In genomic region chr6:144154892-144155424, GRCm38 (mm10) we compare ENCODE assay signal across 10 mouse cellular contexts.
DNase-seq lines count a peak whose midpoint lies in the region; ATAC-seq lines count a peak whose summit lies in the region.
"Had no signal": no experiment of that assay in that cellular context is flagged by ENCODE, and none has a peak within 500 bp of the region (broad histone marks: within the 10 kb centered on the region; RNA-seq: fewer than 3 reads in every experiment).

No protein-coding gene starts in this region.

- peaks cover 34% of the 10 kb centered on the region for H3K36me3 ChIP-seq in forebrain, embryonic 10.5 days (replicated peaks)
- no peaks in the 10 kb centered on the region for H3K36me3 ChIP-seq in neural tube, embryonic 12.5 days
- no peaks in the 10 kb centered on the region for H3K36me3 ChIP-seq in liver, embryonic 11.5 days (ENCODE audit: control insufficient read depth, insufficient read depth, low read length)
- H3K36me3 ChIP-seq: lung, embryonic 15.5 days had no signal

- peak overlapping the region; percentile 81 for H3K27ac ChIP-seq in forebrain, embryonic 10.5 days
- H3K27ac ChIP-seq in neural tube, embryonic 12.5 days, result no peak overlapping the region; the same call in 1 of the 2 replicates
- no peak overlapping the region; the same call in 1 of the 2 replicates for H3K27ac ChIP-seq in liver, embryonic 11.5 days (ENCODE audit: low read depth, low read length)
- H3K27ac ChIP-seq: lung, embryonic 15.5 days had no signal

- peaks cover 56% of the 10 kb centered on the region for H3K4me1 ChIP-seq in forebrain, embryonic 10.5 days
- peaks cover 26% of the 10 kb centered on the region for H3K4me1 ChIP-seq in neural tube, embryonic 12.5 days
- H3K4me1 ChIP-seq in liver, embryonic 11.5 days (replicated peaks; ENCODE audit: control insufficient read depth, insufficient read depth, low read length), result peaks cover 8% of the 10 kb centered on the region; the same call in 1 of the 2 replicates

- H3K4me3 ChIP-seq in forebrain, embryonic 10.5 days, result peak overlapping the region; percentile 30; the same call in 1 of the 2 replicates
- no peak overlapping the region for H3K4me3 ChIP-seq in neural tube, embryonic 12.5 days
- no peak overlapping the region for H3K4me3 ChIP-seq in liver, embryonic 11.5 days (ENCODE audit: low read depth, low read length)
- H3K4me3 ChIP-seq: lung, embryonic 15.5 days had no signal

- no peaks in the 10 kb centered on the region for H3K9me3 ChIP-seq in forebrain, embryonic 10.5 days
- H3K9me3 ChIP-seq in neural tube, embryonic 12.5 days, result no peaks in the 10 kb centered on the region
- no peaks in the 10 kb centered on the region for H3K9me3 ChIP-seq in liver, embryonic 11.5 days (ENCODE audit: control insufficient read depth, low read length)
- H3K9me3 ChIP-seq: lung, embryonic 15.5 days had no signal

- peak overlapping the region; percentile 38 for H3K4me2 ChIP-seq in neural tube, embryonic 12.5 days (replicated peaks)
- no peak overlapping the region for H3K4me2 ChIP-seq in liver, embryonic 11.5 days
- H3K4me2 ChIP-seq: lung, embryonic 15.5 days had no signal

- whole genome bisulfite sequencing in forebrain, embryonic 10.5 days, result 23% methylated on average over 9 of the region's 9 CpGs
- 15% methylated on average over 9 of the region's 9 CpGs for WGBS in neural tube, embryonic 12.5 days
- 75% methylated on average over 9 of the region's 9 CpGs for WGBS in liver, embryonic 11.5 days

- no peak overlapping the region for H3K9ac ChIP-seq in neural tube, embryonic 12.5 days
- H3K9ac ChIP-seq in liver, embryonic 11.5 days (ENCODE audit: low read depth, low read length), result no peak overlapping the region
- H3K9ac ChIP-seq: lung, embryonic 15.5 days had no signal

- DNase-seq in cerebellum, adult 8-10 months, result peak; percentile 3
- DNase-seq in forebrain, embryonic 10.5 days (ENCODE audit: extremely low spot score, low spot score), result peak; percentile 44
- DNase-seq in layer of hippocampus, postnatal 10 days (ENCODE audit: low spot score in 2 of 2), result peak; percentile 28 to 46
- no peak for DNase-seq in urinary bladder, postnatal 10 days (ENCODE audit: low spot score)
- DNase-seq in liver, embryonic 11.5 days (ENCODE audit: low spot score), result no peak
- DNase-seq in frontal cortex, postnatal 10 days (ENCODE audit: low spot score in 2 of 2), result no peak

- H3K27me3 ChIP-seq in forebrain, embryonic 10.5 days (ENCODE audit: poor library complexity, severe bottlenecking), result no peaks in the 10 kb centered on the region
- H3K27me3 ChIP-seq in neural tube, embryonic 12.5 days (replicated peaks), result no peaks in the 10 kb centered on the region
- H3K27me3 ChIP-seq in liver, embryonic 11.5 days (replicated peaks; ENCODE audit: control insufficient read depth, insufficient read depth, low read length), result no peaks in the 10 kb centered on the region
- H3K27me3 ChIP-seq: lung, embryonic 15.5 days had no signal

- peak; percentile 66; the same call in 1 of the 2 replicates for ATAC-seq in neural tube, embryonic 12.5 days (ENCODE audit: low FRiP score, low read depth)
- ATAC-seq in liver, embryonic 11.5 days (replicated peaks; ENCODE audit: low FRiP score), result no peak
- ATAC-seq in erythroblast, adult 5-6 weeks (replicated peaks; ENCODE audit: low FRiP score, poor library complexity, severe bottlenecking), result no peak
- ATAC-seq: inflammation-experienced regulatory T-cells, adult 6 months had no signal

Comparison
In these comparisons a context has a peak if more than half of its experiments do, and no peak if none do; other contexts are left out.
1. DNase-seq: peak in cerebellum, adult 8-10 months (single experiment), forebrain, embryonic 10.5 days (single experiment) and layer of hippocampus, postnatal 10 days (2 of 2); none in urinary bladder, postnatal 10 days (single experiment), liver, embryonic 11.5 days (single experiment) and frontal cortex, postnatal 10 days (0 of 2).